Mouse (Mus musculus): ENCODE measurements around the gene Ets1.

Ets1 gene

GRCm38 (mm10) chr9:32616516-32617429, 19.2 kb upstream of the Ets1 start:
- peak; percentile 46 to 66 for DNase-seq

GRCm38 (mm10) chr9:32617430-32617768, 18.6 kb upstream of the Ets1 start:
- peak; percentile 93 to 97 for DNase-seq

DNA sequence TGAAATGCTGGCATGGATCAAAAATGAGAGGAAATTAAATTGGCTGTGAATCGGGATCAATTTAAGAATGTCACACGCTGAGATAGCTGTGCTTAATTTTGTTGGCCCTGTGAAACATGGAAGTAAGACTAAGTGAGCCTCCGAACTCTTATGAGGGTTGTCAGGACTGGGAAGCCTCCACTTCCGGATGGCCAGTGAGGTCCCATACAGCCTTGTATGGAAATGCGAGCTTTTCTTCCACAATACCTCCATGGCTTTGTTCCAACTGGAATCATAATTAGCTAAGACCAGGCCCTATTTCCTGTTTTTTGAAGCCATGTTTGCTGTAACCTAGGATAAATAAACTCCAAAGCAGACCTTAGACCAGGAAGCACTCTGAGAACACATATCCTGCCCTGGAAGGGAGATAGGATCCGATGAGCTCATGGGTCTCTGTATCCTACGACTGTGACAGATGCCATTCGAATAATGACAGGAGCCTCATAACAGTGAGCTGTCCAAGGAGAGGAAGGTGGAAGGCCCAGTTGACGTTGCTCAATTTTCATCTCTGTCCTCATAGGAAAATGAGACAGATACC, 17.4 kb upstream of the Ets1 start:
- no peak for DNase-seq

DNA sequence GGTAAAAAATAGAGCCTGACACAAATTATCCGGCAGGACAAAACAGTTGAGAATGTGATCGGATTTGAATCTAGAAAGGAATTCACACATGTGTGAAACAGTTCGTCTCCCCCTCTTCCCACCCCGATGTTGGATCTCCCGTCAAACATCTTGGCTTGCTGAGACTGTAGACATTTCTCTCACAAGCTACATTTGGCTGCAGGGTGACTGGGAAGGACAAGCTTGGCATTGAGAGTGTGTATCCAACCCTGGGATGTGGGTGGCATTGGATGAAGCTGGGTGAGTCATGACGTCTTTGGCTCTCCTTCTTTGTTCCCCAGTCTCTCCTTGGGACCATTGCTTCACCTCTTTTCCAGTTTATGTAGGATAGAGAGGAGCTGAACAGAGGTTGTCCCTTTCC, 16.4 kb upstream of the Ets1 start:
- no peak for DNase-seq

GRCm38 (mm10) chr9:32620446-32620845, 15.6 kb upstream of the Ets1 start:
- DNase-seq: no peak

DNA sequence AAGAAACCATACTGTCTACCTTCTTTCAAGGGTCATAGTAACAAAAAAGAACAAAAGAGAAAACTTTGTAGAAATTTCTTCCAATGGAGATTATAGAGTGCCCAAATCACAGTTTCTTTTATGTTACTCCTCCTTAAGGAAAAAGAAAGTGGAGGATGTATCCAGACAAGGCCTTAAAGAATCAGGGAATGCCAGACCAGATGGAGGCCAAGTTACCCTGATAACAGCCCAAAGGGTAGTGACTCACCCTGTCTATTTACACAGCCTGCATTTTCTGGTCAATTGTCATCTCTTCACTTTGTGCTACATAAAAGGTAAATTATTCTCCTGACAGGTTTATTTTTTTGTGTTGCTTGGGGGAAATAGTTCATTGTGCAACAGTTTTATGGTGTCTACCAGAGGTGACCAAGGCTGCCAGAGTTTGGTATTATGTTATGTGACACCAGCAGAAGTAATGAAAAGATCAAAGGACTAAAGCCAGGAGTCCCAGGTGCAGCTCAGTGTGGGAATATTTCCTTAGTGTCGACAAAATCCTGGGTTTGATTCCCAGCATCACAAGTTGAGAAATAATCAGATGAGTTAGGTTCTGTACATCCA, 6.5 kb upstream of the Ets1 start:
- no peak for DNase-seq

GRCm38 (mm10) chr9:32631341-32631740, 4.7 kb upstream of the Ets1 start:
- no peak for DNase-seq

GRCm38 (mm10) chr9:32632237-32632636, 3.8 kb upstream of the Ets1 start:
- DNase-seq: no peak

- no peak for DNase-seq
These were observed 9.0 kb downstream of the Ets1 start for GRCm38 (mm10) chr9:32644981-32645380.

DNA sequence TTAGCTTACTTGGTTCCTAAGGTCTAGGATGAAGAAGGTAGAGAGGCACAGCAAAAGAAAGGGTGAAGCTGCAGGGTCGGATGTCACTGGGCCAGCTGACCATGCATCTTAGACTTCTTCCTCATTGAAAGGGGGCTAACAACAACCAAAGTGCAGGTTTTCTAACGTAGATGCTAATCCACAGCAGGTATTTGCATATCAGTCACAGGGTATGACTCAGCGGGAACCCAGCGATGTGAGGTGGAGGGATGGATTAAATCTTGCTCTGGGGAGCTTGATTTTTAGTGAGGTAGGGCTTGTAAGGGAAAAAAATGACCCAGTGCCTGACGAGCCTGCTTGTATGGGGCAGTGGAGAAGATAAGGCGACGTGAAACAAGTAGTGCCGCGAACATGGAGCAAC, 9.5 kb downstream of the Ets1 start:
- peak; percentile 59 to 63 for DNase-seq

- no peak for DNase-seq
These were observed 10.7 kb downstream of the Ets1 start for GRCm38 (mm10) chr9:32646539-32647258.

- no peak for DNase-seq
These were observed 11.7 kb downstream of the Ets1 start for GRCm38 (mm10) chr9:32647506-32648250.

GRCm38 (mm10) chr9:32648286-32648685, 12.3 kb downstream of the Ets1 start:
- no peak for DNase-seq

DNA sequence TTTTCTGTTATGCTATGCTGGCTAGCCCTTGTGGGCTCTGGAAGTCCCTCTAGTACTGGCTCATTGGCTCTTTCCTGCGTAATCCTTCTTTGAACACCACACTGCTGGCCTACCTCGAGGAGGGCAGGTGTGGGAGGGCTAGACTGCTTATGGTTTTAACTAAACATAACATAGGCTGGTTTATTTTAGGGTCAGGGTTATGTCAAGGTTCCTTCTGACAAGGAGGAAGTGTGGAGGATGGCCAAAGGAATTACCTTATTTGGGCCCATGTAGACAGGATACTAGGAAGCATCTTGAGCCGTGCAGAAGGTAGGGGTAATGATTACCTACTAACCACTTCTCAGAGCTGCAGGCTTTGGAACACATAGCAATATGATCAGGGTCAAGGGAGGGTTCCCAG, 14.7 kb downstream of the Ets1 start:
- DNase-seq: peak; percentile 53 to 57

GRCm38 (mm10) chr9:32652112-32652511, 16.1 kb downstream of the Ets1 start:
- peak; percentile 81 to 83 for DNase-seq

DNA sequence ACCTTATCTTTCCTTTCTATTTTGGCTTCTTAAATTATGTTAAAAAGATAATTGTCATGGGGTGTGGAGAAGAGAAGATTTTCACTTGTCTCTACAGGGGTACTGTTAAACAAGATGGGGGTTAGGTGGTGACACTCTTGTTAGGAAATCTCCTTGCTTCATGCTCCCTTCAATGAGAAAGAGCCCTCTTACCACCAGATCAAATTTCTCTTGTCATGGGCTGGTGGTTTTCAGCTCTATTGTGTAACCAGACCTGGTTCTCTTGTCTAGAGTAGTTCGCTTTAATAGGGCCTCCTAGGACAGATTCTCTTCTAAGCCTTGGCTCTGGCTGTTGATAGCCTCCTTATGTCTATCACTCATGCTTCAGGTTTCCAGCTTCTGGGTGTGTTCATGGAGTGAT, 18.3 kb downstream of the Ets1 start:
- DNase-seq: no peak

DNA sequence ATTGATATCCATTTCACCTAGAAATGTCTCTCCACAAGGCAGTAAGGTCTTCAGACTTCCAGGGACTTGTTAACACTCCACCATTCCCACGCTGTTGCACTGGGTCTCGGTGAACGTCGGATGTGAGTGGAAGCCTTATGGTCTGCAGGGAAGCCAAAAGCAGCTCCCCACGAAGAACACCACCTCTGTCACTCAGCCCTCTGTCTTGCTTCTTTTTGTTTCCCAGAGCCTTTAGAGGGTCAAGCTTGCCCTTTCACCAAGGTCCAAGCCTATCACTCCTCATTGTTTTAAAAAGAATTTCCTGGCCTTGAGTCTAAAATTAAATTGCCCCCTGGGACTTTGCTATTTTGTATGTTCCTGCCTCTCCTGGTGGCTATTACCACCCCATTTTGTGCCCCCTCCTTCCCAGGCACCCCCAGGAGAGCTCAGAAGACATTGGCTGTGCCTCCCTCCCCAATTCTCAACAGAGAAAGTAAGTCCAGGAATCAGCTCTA, 20.4 kb downstream of the Ets1 start:
- DNase-seq: no peak

GRCm38 (mm10) chr9:32657124-32657523, 21.1 kb downstream of the Ets1 start:
- no peak for DNase-seq

- peak in 1 of 2 experiments; percentile 36 for DNase-seq
These were observed 24.5 kb downstream of the Ets1 start for GRCm38 (mm10) chr9:32660406-32660960.

DNA sequence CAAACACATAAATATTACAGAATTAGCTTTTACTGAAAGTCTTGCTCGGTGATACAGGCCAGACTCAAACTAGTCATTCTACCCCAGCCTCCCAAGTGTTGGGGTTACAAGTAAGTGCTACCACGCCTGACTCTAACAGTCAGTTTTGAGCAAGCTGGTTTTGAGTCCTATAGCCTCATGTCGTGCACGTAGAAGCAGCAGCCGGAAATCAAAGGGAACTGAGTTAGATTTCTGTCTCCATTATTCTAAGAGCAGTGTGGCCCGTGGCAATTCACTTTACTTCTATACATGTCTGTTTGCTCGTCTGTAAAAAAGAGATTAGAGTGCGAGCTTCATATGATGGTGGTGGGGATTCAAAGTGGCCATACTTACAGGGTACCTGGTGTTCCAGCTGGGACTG, 25.1 kb downstream of the Ets1 start:
- DNase-seq: no peak

DNA sequence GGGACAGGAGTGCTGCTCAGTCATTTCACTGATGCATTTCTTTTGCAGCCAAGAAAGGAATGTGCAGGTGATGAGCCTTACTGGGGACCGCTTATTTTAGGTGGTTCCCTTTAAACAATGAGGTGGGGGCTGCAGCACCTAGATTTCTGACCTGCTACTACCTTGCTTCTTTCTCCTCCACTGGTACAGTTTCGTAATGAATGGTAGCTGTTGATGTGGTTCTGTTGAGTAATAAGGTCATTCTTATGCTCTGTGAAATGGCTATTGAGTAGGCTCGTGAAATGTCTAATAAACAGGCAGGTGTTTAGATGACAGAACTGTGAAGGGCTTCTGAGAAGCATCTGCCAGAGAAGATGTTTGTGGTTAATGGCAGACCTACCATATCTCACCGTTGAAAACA, 25.5 kb downstream of the Ets1 start:
- no peak for DNase-seq

Data from B cell, adult 2 months (primary cell).